Mouse (Mus musculus): Measurements from ENCODE around the gene Upk2. TPM values are rescaled to one million over a fixed set of nuclear protein-coding genes. Genes with fewer than 3 reads are reported as not detected.

Gene Upk2
- polyA plus RNA-seq, 1 experiment from 2014 or later = 31.1 TPM

- ATAC-seq (ENCODE audit: insufficient read depth, low FRiP score) = peak; percentile 12
- Histone ChIP-seq H3K27me3 (ENCODE audit: control insufficient read depth, insufficient read depth, low read length) (no peaks in the 10 kb centered on the region), H3K4me3 (replicated peaks; ENCODE audit: low read length) (peak overlapping the region; percentile 93), H3K9ac (ENCODE audit: low read length) (peak overlapping the region; percentile 93), H3K9me3 (replicated peaks; ENCODE audit: control insufficient read depth, low read length) (no peaks in the 10 kb centered on the region), H3K4me1 (ENCODE audit: control insufficient read depth, insufficient read depth, low read length) (peaks cover 19% of the 10 kb centered on the region), H3K27ac (ENCODE audit: low read length) (peak overlapping the region; percentile 100), H3K4me2 (ENCODE audit: low read depth, low read length) (peak overlapping the region; percentile 88), H3K36me3 (ENCODE audit: control insufficient read depth, insufficient read depth, low read length) (no peaks in the 10 kb centered on the region)
- WGBS = 6% methylated on average over 24 of the region's 24 CpGs
Measured at GRCm38 (mm10) chr9:44477339-44478228, 22.8 kb upstream of the Upk2 start.

GRCm38 (mm10) chr9:44475936-44476335, 21.2 kb upstream of the Upk2 start:
- H3K4me1 ChIP-seq (ENCODE audit: control insufficient read depth, insufficient read depth, low read length) = peaks cover 11% of the 10 kb centered on the region
- no peaks in the 10 kb centered on the region for H3K36me3 ChIP-seq (ENCODE audit: control insufficient read depth, insufficient read depth, low read length)
- H3K9ac ChIP-seq (ENCODE audit: low read length) = no peak overlapping the region
- no peak overlapping the region for H3K4me3 ChIP-seq (replicated peaks; ENCODE audit: low read length)
- ATAC-seq (ENCODE audit: insufficient read depth, low FRiP score) = no peak
- 95% methylated on average over 3 of the region's 3 CpGs for WGBS
- no peak overlapping the region for H3K4me2 ChIP-seq (ENCODE audit: low read depth, low read length)
- H3K27me3 ChIP-seq (ENCODE audit: control insufficient read depth, insufficient read depth, low read length) = no peaks in the 10 kb centered on the region
- H3K27ac ChIP-seq (ENCODE audit: low read length) = no peak overlapping the region
- H3K9me3 ChIP-seq (replicated peaks; ENCODE audit: control insufficient read depth, low read length) = no peaks in the 10 kb centered on the region

- no peak for ATAC-seq (ENCODE audit: insufficient read depth, low FRiP score)
- H3K27ac ChIP-seq (ENCODE audit: low read length) = no peak overlapping the region
- WGBS = 41% methylated on average over 1 of the region's 1 CpGs
- H3K4me1 ChIP-seq (ENCODE audit: control insufficient read depth, insufficient read depth, low read length) = peaks cover 6% of the 10 kb centered on the region; the same call in 1 of the 2 replicates
- no peaks in the 10 kb centered on the region for H3K36me3 ChIP-seq (ENCODE audit: control insufficient read depth, insufficient read depth, low read length)
- H3K4me3 ChIP-seq (replicated peaks; ENCODE audit: low read length) = no peak overlapping the region
- no peaks in the 10 kb centered on the region for H3K9me3 ChIP-seq (replicated peaks; ENCODE audit: control insufficient read depth, low read length)
- no peak overlapping the region for H3K9ac ChIP-seq (ENCODE audit: low read length)
- H3K27me3 ChIP-seq (ENCODE audit: control insufficient read depth, insufficient read depth, low read length) = no peaks in the 10 kb centered on the region
- no peak overlapping the region for H3K4me2 ChIP-seq (ENCODE audit: low read depth, low read length)
Measured at GRCm38 (mm10) chr9:44474327-44474726, 19.6 kb upstream of the Upk2 start.

- Histone ChIP-seq H3K4me1 (ENCODE audit: control insufficient read depth, insufficient read depth, low read length) (peaks cover 6% of the 10 kb centered on the region; the same call in 1 of the 2 replicates), H3K27me3 (ENCODE audit: control insufficient read depth, insufficient read depth, low read length) (no peaks in the 10 kb centered on the region), H3K36me3 (ENCODE audit: control insufficient read depth, insufficient read depth, low read length) (no peaks in the 10 kb centered on the region), H3K4me2 (ENCODE audit: low read depth, low read length) (no peak overlapping the region), H3K27ac (ENCODE audit: low read length) (no peak overlapping the region), H3K9me3 (replicated peaks; ENCODE audit: control insufficient read depth, low read length) (no peaks in the 10 kb centered on the region), H3K9ac (ENCODE audit: low read length) (no peak overlapping the region), H3K4me3 (replicated peaks; ENCODE audit: low read length) (no peak overlapping the region)
- ATAC-seq (ENCODE audit: insufficient read depth, low FRiP score) = no peak
- WGBS = 57% methylated on average over 3 of the region's 3 CpGs
Measured at GRCm38 (mm10) chr9:44473184-44473583, 18.4 kb upstream of the Upk2 start.

- Histone ChIP-seq H3K36me3 (ENCODE audit: control insufficient read depth, insufficient read depth, low read length) (no peaks in the 10 kb centered on the region), H3K27me3 (ENCODE audit: control insufficient read depth, insufficient read depth, low read length) (no peaks in the 10 kb centered on the region), H3K4me1 (ENCODE audit: control insufficient read depth, insufficient read depth, low read length) (no peaks in the 10 kb centered on the region), H3K4me3 (replicated peaks; ENCODE audit: low read length) (no peak overlapping the region), H3K9ac (ENCODE audit: low read length) (no peak overlapping the region), H3K9me3 (replicated peaks; ENCODE audit: control insufficient read depth, low read length) (no peaks in the 10 kb centered on the region), H3K27ac (ENCODE audit: low read length) (no peak overlapping the region), H3K4me2 (ENCODE audit: low read depth, low read length) (no peak overlapping the region)
- ATAC-seq (ENCODE audit: insufficient read depth, low FRiP score) = no peak
- WGBS = 44% methylated on average over 2 of the region's 2 CpGs
Measured at GRCm38 (mm10) chr9:44468800-44469199, 14.0 kb upstream of the Upk2 start.

- ATAC-seq (ENCODE audit: insufficient read depth, low FRiP score) = no peak
- WGBS = 53% methylated on average over 7 of the region's 7 CpGs
- H3K4me2 ChIP-seq (ENCODE audit: low read depth, low read length) = no peak overlapping the region
- no peaks in the 10 kb centered on the region for H3K27me3 ChIP-seq (ENCODE audit: control insufficient read depth, insufficient read depth, low read length)
- H3K9ac ChIP-seq (ENCODE audit: low read length) = no peak overlapping the region
- H3K27ac ChIP-seq (ENCODE audit: low read length) = no peak overlapping the region
- no peaks in the 10 kb centered on the region for H3K4me1 ChIP-seq (ENCODE audit: control insufficient read depth, insufficient read depth, low read length)
- no peaks in the 10 kb centered on the region for H3K36me3 ChIP-seq (ENCODE audit: control insufficient read depth, insufficient read depth, low read length)
- no peaks in the 10 kb centered on the region for H3K9me3 ChIP-seq (replicated peaks; ENCODE audit: control insufficient read depth, low read length)
- no peak overlapping the region for H3K4me3 ChIP-seq (replicated peaks; ENCODE audit: low read length)
Measured at GRCm38 (mm10) chr9:44468224-44468623, 13.4 kb upstream of the Upk2 start.

- H3K9me3 ChIP-seq (replicated peaks; ENCODE audit: control insufficient read depth, low read length) = no peaks in the 10 kb centered on the region
- H3K4me1 ChIP-seq (ENCODE audit: control insufficient read depth, insufficient read depth, low read length) = peaks cover 4% of the 10 kb centered on the region
- no peak overlapping the region for H3K4me2 ChIP-seq (ENCODE audit: low read depth, low read length)
- no peak overlapping the region for H3K27ac ChIP-seq (ENCODE audit: low read length)
- no peaks in the 10 kb centered on the region for H3K27me3 ChIP-seq (ENCODE audit: control insufficient read depth, insufficient read depth, low read length)
- no peak overlapping the region for H3K9ac ChIP-seq (ENCODE audit: low read length)
- no peak overlapping the region for H3K4me3 ChIP-seq (replicated peaks; ENCODE audit: low read length)
- no peaks in the 10 kb centered on the region for H3K36me3 ChIP-seq (ENCODE audit: control insufficient read depth, insufficient read depth, low read length)
- WGBS = 71% methylated on average over 5 of the region's 5 CpGs
- ATAC-seq (ENCODE audit: insufficient read depth, low FRiP score) = no peak
Measured at GRCm38 (mm10) chr9:44461950-44462349, 7.2 kb upstream of the Upk2 start.

- WGBS = 12% methylated on average over 11 of the region's 11 CpGs
- Histone ChIP-seq H3K4me1 (ENCODE audit: control insufficient read depth, insufficient read depth, low read length) (peaks cover 4% of the 10 kb centered on the region), H3K9ac (ENCODE audit: low read length) (peak overlapping the region; percentile 26; the same call in 1 of the 2 replicates), H3K27me3 (ENCODE audit: control insufficient read depth, insufficient read depth, low read length) (no peaks in the 10 kb centered on the region), H3K9me3 (replicated peaks; ENCODE audit: control insufficient read depth, low read length) (no peaks in the 10 kb centered on the region), H3K36me3 (ENCODE audit: control insufficient read depth, insufficient read depth, low read length) (no peaks in the 10 kb centered on the region), H3K4me2 (ENCODE audit: low read depth, low read length) (peak overlapping the region; percentile 7; the same call in 1 of the 2 replicates), H3K4me3 (replicated peaks; ENCODE audit: low read length) (no peak overlapping the region), H3K27ac (ENCODE audit: low read length) (no peak overlapping the region; the same call in 1 of the 2 replicates)
- peak; percentile 44 for ATAC-seq (ENCODE audit: insufficient read depth, low FRiP score)
Measured at GRCm38 (mm10) chr9:44457035-44457742, 2.4 kb upstream of the Upk2 start.
